Mouse (Mus musculus) bone marrow, adult 2 months (tissue): ENCODE data around the gene Rprd1b. TPM values are rescaled to one million over a fixed set of nuclear protein-coding genes. Genes with fewer than 3 reads are reported as not detected.

Experiments used
- H3K27ac ChIP-seq: fragments of 200-500 bp; 2 replicates; pipeline ENCODE4 v1.5.1; 2012; ENCODE audit warnings: low read depth, mild to moderate bottlenecking, control low read depth, inconsistent platforms, low read length; ENCODE audit not compliant: control insufficient read depth, poor library complexity, insufficient read depth
- H3K4me1 ChIP-seq: fragments of 200-500 bp; 2 replicates; pipeline ENCODE4 v1.6.1; 2011; ENCODE audit warnings: low read length; ENCODE audit not compliant: control insufficient read depth, insufficient read depth
- H3K4me3 ChIP-seq: fragments of 200-500 bp; replicated peaks from 2 replicates; pipeline ENCODE3; 2011; ENCODE audit warnings: mild to moderate bottlenecking, low read depth, low read length, control low read depth; ENCODE audit not compliant: control insufficient read depth
- CTCF ChIP-seq: fragments of 200-500 bp; IDR thresholded peaks from 2 replicates; pipeline ENCODE4 v1.5.1; 2011; ENCODE audit warnings: low read length, control low read depth; ENCODE audit not compliant: control insufficient read depth, insufficient read depth
- POLR2A ChIP-seq: fragments of 200-500 bp; IDR thresholded peaks from 2 replicates; pipeline ENCODE4 v1.6.1; 2011; ENCODE audit warnings: low read depth, mild to moderate bottlenecking, control low read depth, low read length, borderline replicate concordance; ENCODE audit not compliant: control insufficient read depth
- WGBS: fragments of 180-500 bp; shearing (Covaris S2); methylation state at CpG from one replicate; pipeline ENCODE4 v1.1.7; 2018; 5-methylcytosine and 5-hydroxymethylcytosine counted together
- polyA plus RNA-seq: library from polyadenylated mRNA; stranded (reverse); fragments of >200 nt; gene quantifications from 2 replicates; pipeline ENCODE4 v1.2.4, GENCODE M21; 2011; ENCODE audit warnings: low replicate concordance; ENCODE audit not compliant: missing spikeins, insufficient read depth, insufficient read length

Rprd1b gene
- polyA plus RNA-seq, 1 experiment, result 8.6 TPM

GRCm38 (mm10) chr2:158077981-158078380, 49.7 kb downstream of the Rprd1b start:
- H3K4me3 ChIP-seq, result no peak overlapping the region
- no peak for TF ChIP-seq POLR2A
- TF ChIP-seq CTCF, result no peak
- 84% methylated on average over 2 of the region's 2 CpGs for WGBS
- H3K4me1 ChIP-seq, result peaks cover 7% of the 10 kb centered on the region; the same call in 1 of the 2 replicates
- no peak overlapping the region for H3K27ac ChIP-seq

- no peak overlapping the region for H3K27ac ChIP-seq
- H3K4me3 ChIP-seq, result no peak overlapping the region
- H3K4me1 ChIP-seq, result peaks cover 7% of the 10 kb centered on the region; the same call in 1 of the 2 replicates
- WGBS, result 90% methylated on average over 7 of the region's 7 CpGs
- no peak for TF ChIP-seq CTCF
- no peak for TF ChIP-seq POLR2A
Observed at GRCm38 (mm10) chr2:158078971-158079370, 50.7 kb downstream of the Rprd1b start.

- H3K4me1 ChIP-seq, result peaks cover 7% of the 10 kb centered on the region; the same call in 1 of the 2 replicates
- WGBS, result 50% methylated on average over 9 of the region's 9 CpGs
- H3K4me3 ChIP-seq, result no peak overlapping the region
- TF ChIP-seq POLR2A (no peak), CTCF (no peak)
- H3K27ac ChIP-seq, result peak overlapping the region; percentile 28; the same call in 1 of the 2 replicates
Observed at GRCm38 (mm10) chr2:158079843-158080395, 51.6 kb downstream of the Rprd1b start.

GRCm38 (mm10) chr2:158080622-158081241, 52.4 kb downstream of the Rprd1b start:
- no peak overlapping the region for H3K27ac ChIP-seq
- no peak overlapping the region for H3K4me3 ChIP-seq
- peaks cover 6% of the 10 kb centered on the region; the same call in 1 of the 2 replicates for H3K4me1 ChIP-seq
- TF ChIP-seq POLR2A, result no peak
- TF ChIP-seq CTCF, result no peak
- WGBS, result 88% methylated on average over 9 of the region's 9 CpGs

GRCm38 (mm10) chr2:158084486-158084885, 56.2 kb downstream of the Rprd1b start:
- no peak overlapping the region for H3K27ac ChIP-seq
- no peak overlapping the region for H3K4me3 ChIP-seq
- TF ChIP-seq CTCF (no peak), POLR2A (no peak)
- H3K4me1 ChIP-seq, result peaks cover 2% of the 10 kb centered on the region; the same call in 1 of the 2 replicates
- WGBS, result 56% methylated on average over 8 of the region's 8 CpGs

- H3K27ac ChIP-seq, result no peak overlapping the region
- WGBS, result 83% methylated on average over 4 of the region's 4 CpGs
- H3K4me3 ChIP-seq, result no peak overlapping the region
- H3K4me1 ChIP-seq, result peaks cover 3% of the 10 kb centered on the region
- TF ChIP-seq CTCF (no peak), POLR2A (no peak)
Observed at GRCm38 (mm10) chr2:158090096-158090495, 61.8 kb downstream of the Rprd1b start.

GRCm38 (mm10) chr2:158093345-158093744, 65.0 kb downstream of the Rprd1b start:
- no peak overlapping the region; the same call in 1 of the 2 replicates for H3K27ac ChIP-seq
- WGBS, result 43% methylated on average over 5 of the region's 5 CpGs
- no peak overlapping the region for H3K4me3 ChIP-seq
- no peak for TF ChIP-seq POLR2A
- TF ChIP-seq CTCF, result no peak
- peaks cover 3% of the 10 kb centered on the region for H3K4me1 ChIP-seq

GRCm38 (mm10) chr2:158094300-158094699, 66.0 kb downstream of the Rprd1b start:
- no peak overlapping the region for H3K4me3 ChIP-seq
- 87% methylated on average over 7 of the region's 7 CpGs for WGBS
- H3K4me1 ChIP-seq, result peaks cover 3% of the 10 kb centered on the region
- TF ChIP-seq POLR2A (no peak), CTCF (no peak)
- H3K27ac ChIP-seq, result no peak overlapping the region
